In genomic region chr11:72145182-72145876, GRCm38 (mm10) we compare ENCODE assay signal across 10 mouse cellular contexts. TPM values are rescaled to one million over a fixed set of nuclear protein-coding genes. Genes with fewer than 3 reads are reported as not detected.
DNase-seq lines count a peak whose midpoint lies in the region; ATAC-seq and TF ChIP-seq lines count a peak whose summit lies in the region.
"Had no signal": no experiment of that assay in that cellular context is flagged by ENCODE, and none has a peak within 500 bp of the region (broad histone marks: within the 10 kb centered on the region; RNA-seq: fewer than 3 reads in every experiment).

No protein-coding gene starts in this region.

- H3K9me3 ChIP-seq in midbrain, embryonic 11.5 days (ENCODE audit: control insufficient read depth, low read length), result no peaks in the 10 kb centered on the region
- H3K9me3 ChIP-seq: midbrain, embryonic 12.5 days had no signal

- no peak for TF ChIP-seq EP300 in heart, adult 2 months (IDR thresholded peaks at IDR 0.05; ENCODE audit: insufficient read depth, low read depth, low read length)

- WGBS in heart, adult 2 months, result 13% methylated on average over 2 of the region's 2 CpGs
- WGBS in midbrain, embryonic 11.5 days, result 9% methylated on average over 2 of the region's 2 CpGs

- no peaks in the 10 kb centered on the region for H3K4me1 ChIP-seq in heart, adult 2 months (ENCODE audit: control insufficient read depth, insufficient read depth, low read length)
- H3K4me1 ChIP-seq in midbrain, embryonic 11.5 days (ENCODE audit: control insufficient read depth, insufficient read depth, low read length), result peaks cover 14% of the 10 kb centered on the region

- H3K79me2 ChIP-seq in heart, adult 2 months (replicated peaks; ENCODE audit: control insufficient read depth, insufficient read depth, low read length), result no peaks in the 10 kb centered on the region

- no peak overlapping the region for H3K27ac ChIP-seq in heart, adult 2 months
- no peak overlapping the region for H3K27ac ChIP-seq in midbrain, embryonic 11.5 days (ENCODE audit: low read depth, low read length)
- H3K27ac ChIP-seq: midbrain, embryonic 12.5 days had no signal

- no peaks in the 10 kb centered on the region for H3K27me3 ChIP-seq in heart, adult 2 months (ENCODE audit: control insufficient read depth, insufficient read depth, low read length)
- H3K27me3 ChIP-seq in midbrain, embryonic 11.5 days (ENCODE audit: control insufficient read depth, insufficient read depth, low read length), result no peaks in the 10 kb centered on the region

- intact Hi-C loops in heart, adult 2 months (cut with DNase I), result loop anchor here (1.0 kb wide), 1 partner anchor 93 kb away; no protein-coding TSS in a partner anchor

- no peak for ATAC-seq in midbrain, embryonic 11.5 days (ENCODE audit: low FRiP score)

- no peak overlapping the region for H3K4me2 ChIP-seq in midbrain, embryonic 11.5 days
- H3K4me2 ChIP-seq: midbrain, embryonic 12.5 days had no signal

- no peak overlapping the region for H3K9ac ChIP-seq in heart, adult 2 months (ENCODE audit: low read depth, low read length)
- no peak overlapping the region for H3K9ac ChIP-seq in midbrain, embryonic 11.5 days (ENCODE audit: low read length)
- H3K9ac ChIP-seq: midbrain, embryonic 12.5 days had no signal

- no peaks in the 10 kb centered on the region for H3K36me3 ChIP-seq in heart, adult 2 months (ENCODE audit: control insufficient read depth, insufficient read depth, low read length)
- no peaks in the 10 kb centered on the region for H3K36me3 ChIP-seq in midbrain, embryonic 11.5 days (ENCODE audit: control insufficient read depth, insufficient read depth, low read length)

- DNase-seq in heart, adult 2 months, result peak in 1 of 2 experiments; percentile 33
- DNase-seq in heart, adult 11 months, result no peak
- DNase-seq in ES-CJ7 (ENCODE audit: low read depth, low spot score), result peak; percentile 71
- peak; percentile 80 for DNase-seq in cerebellum, adult 11-12 months
- DNase-seq in kidney, adult 18-20 months, result peak; percentile 56
- peak; percentile 15 for DNase-seq in naive thymus-derived CD4-positive, alpha-beta T cell, adult 2 months (ENCODE audit: low read depth)
- no peak for DNase-seq in frontal cortex, postnatal 14 days (ENCODE audit: low spot score in 2 of 2)
- no peak for DNase-seq in midbrain, embryonic 11.5 days (ENCODE audit: low spot score, missing footprints)

- TF ChIP-seq CTCF in heart, adult 2 months (IDR thresholded peaks at IDR 0.05), result peak; percentile 81

- TF ChIP-seq POLR2A in heart, adult 2 months (IDR thresholded peaks at IDR 0.05; ENCODE audit: insufficient read depth, low read depth, low read length), result no peak

- no peak overlapping the region for H3K4me3 ChIP-seq in heart, adult 2 months
- no peak overlapping the region for H3K4me3 ChIP-seq in midbrain, embryonic 11.5 days (ENCODE audit: low read depth, low read length)
- H3K4me3 ChIP-seq: erythroblast, embryonic 14.5 days; midbrain, embryonic 12.5 days had no signal

RNA-seq across cellular contexts. Expression of gene Pitpnm3, which starts 9.8 kb away (rescaled TPM):
- 1 to 10 TPM; 1.2 to 2.0 TPM for total RNA-seq in heart, adult 2 months (2021)
- polyA plus RNA-seq in heart, adult 2 months (2012; rRNA removed), result 5.1 TPM in 2 replicates
- 0.56 and 0.99 TPM in 2 replicates for polyA plus RNA-seq in midbrain, embryonic 11.5 days (2014; fragmentation: Nextera tagmentation; extraction: Ambion mirVana)
- polyA plus RNA-seq: erythroblast, embryonic 14.5 days had no signal

Comparison
In these comparisons a context has a peak if more than half of its experiments do, and no peak if none do; other contexts are left out.
1. DNase-seq: peak in ES-CJ7 (single experiment), cerebellum, adult 11-12 months (single experiment), kidney, adult 18-20 months (single experiment) and naive thymus-derived CD4-positive, alpha-beta T cell, adult 2 months (single experiment); none in heart, adult 11 months (single experiment), frontal cortex, postnatal 14 days (0 of 2) and midbrain, embryonic 11.5 days (single experiment).